Mouse (Mus musculus) thymus, postnatal 0 days (tissue): Measurements from ENCODE around the gene Serpinb6b. TPM values are rescaled to one million over a fixed set of nuclear protein-coding genes. Genes with fewer than 3 reads are reported as not detected.

Experiments used
- DNase-seq: peaks from one replicate; pipeline ENCODE4 v3.0.0-alpha.2; 2015; ENCODE audit warnings: low spot score
- polyA plus RNA-seq: library from polyadenylated mRNA; unstranded; fragments of >200 nt; fragmentation: Nextera tagmentation; extraction: Ambion mirVana; gene quantifications from 2 replicates; pipeline ENCODE4 v1.2.1, GENCODE M21; 2015

Gene Serpinb6b
- polyA plus RNA-seq, 1 experiment from 2014 or later: 15.1 TPM

DNA sequence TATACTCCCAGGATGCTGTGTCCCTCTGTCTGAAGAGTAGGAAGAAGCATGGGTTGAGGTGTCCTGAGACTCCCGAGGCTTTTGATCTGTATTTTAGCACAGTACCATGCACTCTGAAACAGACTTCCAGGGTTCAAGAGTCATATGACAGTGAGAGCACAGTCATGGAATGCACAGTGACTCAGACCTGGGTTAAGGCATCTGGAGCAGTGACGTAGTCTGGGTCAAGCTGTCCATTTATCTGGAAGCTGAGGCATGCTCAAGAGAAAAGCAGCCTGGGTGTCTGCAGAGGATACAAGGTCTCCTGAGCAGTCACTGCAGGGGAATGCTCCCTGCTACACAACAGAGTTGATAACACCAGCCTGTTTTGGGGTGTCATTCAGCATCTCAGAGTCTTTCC, 63.5 kb downstream of the Serpinb6b start:
- no peak for DNase-seq

Other genes with a start within 250 kb of the Serpinb6b start
- 0.08 and 0.12 TPM in 2 replicates for gene Mylk4, start 181.3 kb upstream of the Serpinb6b start, polyA plus RNA-seq
- gene Wrnip1, start 163.2 kb upstream of the Serpinb6b start, polyA plus RNA-seq: 26.1 and 30.2 TPM in 2 replicates
- gene D930007J09Rik, start 162.4 kb upstream of the Serpinb6b start, polyA plus RNA-seq: not detected in 2 replicates
- gene Serpinb1a, start 114.0 kb upstream of the Serpinb6b start, polyA plus RNA-seq: 47.2 and 50.3 TPM in 2 replicates
- gene Serpinb1c, start 67.0 kb upstream of the Serpinb6b start, polyA plus RNA-seq: not detected in 2 replicates
- 12.6 and 12.9 TPM in 2 replicates for gene Serpinb9, start 38.0 kb downstream of the Serpinb6b start, polyA plus RNA-seq
- gene Serpinb9b, start 62.2 kb downstream of the Serpinb6b start, polyA plus RNA-seq: 0.45 and 0.57 TPM in 2 replicates
- gene Serpinb1b, start 113.4 kb downstream of the Serpinb6b start, polyA plus RNA-seq: 0.73 and 0.85 TPM in 2 replicates
- 0.17 TPM in 1 of 2 replicates, not detected in the other for gene Serpinb9c, start 194.5 kb downstream of the Serpinb6b start, polyA plus RNA-seq
- 0.14 and 0.17 TPM in 2 replicates for gene Serpinb9d, start 227.8 kb downstream of the Serpinb6b start, polyA plus RNA-seq